ENCODE assay signal across 16 mouse cellular contexts in the genomic region with DNA sequence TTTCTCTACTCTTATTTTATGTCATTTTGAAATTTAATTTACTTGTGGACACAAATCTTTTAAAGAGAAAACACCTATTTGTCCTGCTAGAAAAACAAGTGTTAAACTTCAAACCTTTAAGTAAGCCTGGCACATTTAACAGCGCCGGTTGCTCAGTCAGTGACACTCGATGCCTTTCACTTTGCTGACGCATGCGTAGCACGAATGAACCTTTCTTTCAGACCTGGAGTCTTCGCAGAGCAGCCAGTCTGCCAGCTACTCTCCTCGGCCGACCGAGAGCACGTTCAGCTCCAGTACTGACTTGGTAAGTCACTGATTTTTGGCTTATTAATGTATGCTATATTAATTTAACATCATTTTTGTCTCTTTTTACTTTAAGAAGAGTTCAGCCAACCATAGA. TPM values are rescaled to one million over a fixed set of nuclear protein-coding genes. Genes with fewer than 3 reads are reported as not detected.
DNase-seq lines count a peak whose midpoint lies in the region; ATAC-seq and TF ChIP-seq lines count a peak whose summit lies in the region.
"Had no signal": no experiment of that assay in that cellular context is flagged by ENCODE, and none has a peak within 500 bp of the region (broad histone marks: within the 10 kb centered on the region; RNA-seq: fewer than 3 reads in every experiment).

No protein-coding gene starts in this region.

- H3K4me2 ChIP-seq in lung, embryonic 14.5 days = no peak overlapping the region
- H3K4me2 ChIP-seq in embryonic facial prominence, embryonic 11.5 days (ENCODE audit: low read depth, low read length) = no peak overlapping the region
- peak overlapping the region; percentile 37 for H3K4me2 ChIP-seq in myocyte (ENCODE audit: low read depth)
- H3K4me2 ChIP-seq: liver, embryonic 13.5 days had no signal

- H3K79me2 ChIP-seq in myocyte (ENCODE audit: control insufficient read depth, insufficient read depth) = no peaks in the 10 kb centered on the region

- H3K27me3 ChIP-seq in lung, embryonic 14.5 days (ENCODE audit: insufficient read depth, low read length) = no peaks in the 10 kb centered on the region
- no peaks in the 10 kb centered on the region for H3K27me3 ChIP-seq in embryonic facial prominence, embryonic 11.5 days (ENCODE audit: control insufficient read depth, insufficient read depth, low read length)
- no peaks in the 10 kb centered on the region for H3K27me3 ChIP-seq in kidney, adult 2 months (replicated peaks; ENCODE audit: control insufficient read depth, insufficient read depth, low read length)
- H3K27me3 ChIP-seq in myocyte (ENCODE audit: control insufficient read depth, insufficient read depth, insufficient read length) = no peaks in the 10 kb centered on the region
- H3K27me3 ChIP-seq: liver, embryonic 13.5 days had no signal

- H3K4me1 ChIP-seq in lung, embryonic 14.5 days (ENCODE audit: insufficient read depth) = no peaks in the 10 kb centered on the region
- H3K4me1 ChIP-seq in embryonic facial prominence, embryonic 11.5 days (ENCODE audit: control insufficient read depth, insufficient read depth, low read length) = no peaks in the 10 kb centered on the region
- H3K4me1 ChIP-seq in kidney, adult 2 months (ENCODE audit: control insufficient read depth, insufficient read depth, low read length) = no peaks in the 10 kb centered on the region

- WGBS in lung, embryonic 14.5 days = 59% methylated on average over 11 of the region's 11 CpGs
- 57% methylated on average over 11 of the region's 11 CpGs for WGBS in embryonic facial prominence, embryonic 11.5 days
- 39% methylated on average over 11 of the region's 11 CpGs for WGBS in kidney, adult 2 months

- H3K9me3 ChIP-seq in lung, embryonic 14.5 days (ENCODE audit: low read depth, low read length) = no peaks in the 10 kb centered on the region
- no peaks in the 10 kb centered on the region for H3K9me3 ChIP-seq in embryonic facial prominence, embryonic 11.5 days (replicated peaks; ENCODE audit: control insufficient read depth, low read length)
- H3K9me3 ChIP-seq: liver, embryonic 13.5 days had no signal

- no peak for ATAC-seq in lung, embryonic 14.5 days (ENCODE audit: insufficient read depth)
- ATAC-seq in embryonic facial prominence, embryonic 11.5 days (replicated peaks; ENCODE audit: insufficient number of reproducible peaks, low FRiP score, low TSS enrichment, low read depth) = no peak
- ATAC-seq: inflammation-experienced regulatory T-cells, adult 6 months had no signal

- H3K9ac ChIP-seq in lung, embryonic 14.5 days = no peak overlapping the region
- no peak overlapping the region for H3K9ac ChIP-seq in embryonic facial prominence, embryonic 11.5 days (replicated peaks; ENCODE audit: low read length)
- H3K9ac ChIP-seq: liver, embryonic 13.5 days had no signal

- H3K36me3 ChIP-seq in lung, embryonic 14.5 days (ENCODE audit: insufficient read depth) = no peaks in the 10 kb centered on the region
- H3K36me3 ChIP-seq in embryonic facial prominence, embryonic 11.5 days (replicated peaks; ENCODE audit: control insufficient read depth, insufficient read depth, low read depth, low read length) = no peaks in the 10 kb centered on the region
- H3K36me3 ChIP-seq in kidney, adult 2 months (ENCODE audit: control insufficient read depth, insufficient read depth, low read length) = no peaks in the 10 kb centered on the region
- H3K36me3 ChIP-seq in myocyte (ENCODE audit: control insufficient read depth, insufficient read depth) = no peaks in the 10 kb centered on the region
- H3K36me3 ChIP-seq: liver, embryonic 13.5 days had no signal

- no peak overlapping the region for H3ac ChIP-seq in myocyte (ENCODE audit: control insufficient read depth, insufficient read length)

- DNase-seq in lung, embryonic 14.5 days = peak; percentile 15
- no peak for DNase-seq in lung, adult 18-20 months
- DNase-seq in embryonic facial prominence, embryonic 11.5 days (ENCODE audit: low spot score) = peak; percentile 26
- peak; percentile 66 for DNase-seq in kidney, adult 2 months
- DNase-seq in adrenal gland, adult 8-10 months = no peak
- no peak for DNase-seq in adipocyte (ENCODE audit: low spot score)
- DNase-seq: heart, postnatal 14 days; liver, embryonic 13.5 days; lung, postnatal 14 days; right cerebral cortex, postnatal 25 days had no signal

- no peak overlapping the region for H3K4me3 ChIP-seq in lung, embryonic 14.5 days (ENCODE audit: low read depth, low read length)
- H3K4me3 ChIP-seq in embryonic facial prominence, embryonic 11.5 days (ENCODE audit: low read depth, low read length) = no peak overlapping the region
- H3K4me3 ChIP-seq in kidney, adult 2 months (ENCODE audit: insufficient read depth, low read depth, low read length) = no peak overlapping the region
- no peak overlapping the region for H3K4me3 ChIP-seq in myocyte
- H3K4me3 ChIP-seq: erythroblast, embryonic 14.5 days; liver, embryonic 13.5 days had no signal

- TF ChIP-seq POLR2A in kidney, adult 2 months (IDR thresholded peaks at IDR 0.05; ENCODE audit: low read depth, low read length) = no peak
- no peak for TF ChIP-seq POLR2A in myocyte (IDR thresholded peaks at IDR 0.05; ENCODE audit: insufficient read length, low read depth)

- H3K27ac ChIP-seq in lung, embryonic 14.5 days (ENCODE audit: low read depth) = no peak overlapping the region
- no peak overlapping the region for H3K27ac ChIP-seq in embryonic facial prominence, embryonic 11.5 days (replicated peaks; ENCODE audit: low read depth, low read length)
- H3K27ac ChIP-seq in kidney, adult 2 months (ENCODE audit: insufficient read depth, low read depth, low read length) = no peak overlapping the region
- H3K27ac ChIP-seq: liver, embryonic 13.5 days had no signal

- TF ChIP-seq CTCF in lung, embryonic 14.5 days (IDR thresholded peaks at IDR 0.05; ENCODE audit: low read depth) = no peak
- no peak for TF ChIP-seq CTCF in kidney, adult 2 months (conservative IDR thresholded peaks at IDR 0.05; ENCODE audit: insufficient read depth, insufficient read length, low read depth, low read length)

TF ChIP-seq in myocyte, 11 proteins besides CTCF, POLR2A, EP300 and RAD21:
- no peak for TF ChIP-seq TCF3 (IDR thresholded peaks at IDR 0.05; ENCODE audit: insufficient read length, low read depth)
- TF ChIP-seq MYOD1 (IDR thresholded peaks at IDR 0.05; ENCODE audit: control insufficient read depth in 1 of 3, insufficient read length in 2 of 3, low read depth in 2 of 3) = no peak
- no peak for TF ChIP-seq TCF12 (IDR thresholded peaks at IDR 0.05; ENCODE audit: insufficient read depth, poor library complexity, severe bottlenecking)
- TF ChIP-seq MYOG (IDR thresholded peaks at IDR 0.05; ENCODE audit: control insufficient read depth in 1 of 3, insufficient read depth in 1 of 3, insufficient read length in 2 of 3, low read depth in 2 of 3) = no peak
- no peak for TF ChIP-seq SRF (IDR thresholded peaks at IDR 0.05; ENCODE audit: control insufficient read depth, insufficient read length, low read depth)
- no peak for TF ChIP-seq USF1 (IDR thresholded peaks at IDR 0.05; ENCODE audit: low read depth)
- no peak for TF ChIP-seq E2F4 (IDR thresholded peaks at IDR 0.05; ENCODE audit: insufficient read depth)
- no peak for TF ChIP-seq REST (IDR thresholded peaks at IDR 0.05; ENCODE audit: insufficient read depth, insufficient read length)
- no peak for TF ChIP-seq CEBPB (IDR thresholded peaks at IDR 0.05; ENCODE audit: insufficient read depth, poor library complexity, severe bottlenecking)
- TF ChIP-seq MAX (IDR thresholded peaks at IDR 0.05; ENCODE audit: low read depth) = no peak
- no peak for TF ChIP-seq POLR2AphosphoS2 (IDR thresholded peaks at IDR 0.05; ENCODE audit: insufficient read length, low read depth)
TF ChIP-seq in myocyte: peak in this region for 0.

RNA-seq across cellular contexts. Expression of a gene that starts 57.8 kb away (rescaled TPM):
- polyA plus RNA-seq in lung, embryonic 14.5 days (2014; fragmentation: Nextera tagmentation; extraction: Ambion mirVana) = not detected in 2 replicates
- polyA plus RNA-seq in embryonic facial prominence, embryonic 11.5 days (2014; fragmentation: Nextera tagmentation; extraction: Ambion mirVana) = not detected in 2 replicates
- not detected in 2 replicates for polyA plus RNA-seq in kidney, adult 2 months (2012; rRNA removed)
- not detected for polyA plus RNA-seq in myocyte (2012; fragmentation: generic; extraction: Trizol)
- total RNA-seq in adrenal gland, adult 8-10 months (2022) = not detected
- total RNA-seq: adrenal gland, adult 18-20 months; left cerebral cortex, postnatal 25 days had no signal
- polyA plus RNA-seq: erythroblast, embryonic 14.5 days; inflammation-experienced regulatory T-cells, adult 6 months; liver, embryonic 13.5 days; stomach, embryonic 14.5 days had no signal

Comparison
In these comparisons a context has a peak if more than half of its experiments do, and no peak if none do; other contexts are left out.
1. DNase-seq: peak in lung, embryonic 14.5 days (single experiment), embryonic facial prominence, embryonic 11.5 days (single experiment) and kidney, adult 2 months (single experiment); none in lung, adult 18-20 months (0 of 2), adrenal gland, adult 8-10 months (single experiment) and adipocyte (single experiment).